Mouse (Mus musculus) stomach, postnatal 0 days (tissue): Measurements from ENCODE around the gene Pced1b. TPM values are rescaled to one million over a fixed set of nuclear protein-coding genes. Genes with fewer than 3 reads are reported as not detected.
"Not testable (repeated sequence)": the region's sequence is repeated elsewhere in the genome, so short reads cannot be mapped to it uniquely, and the experiment has no call there.

Experiments
- ATAC-seq: fragments of 200-750 bp; cut with Nextera tagmentation; 2 replicates; pipeline ENCODE4 v1.8.0; 2017; ENCODE audit not compliant: low FRiP score, low TSS enrichment
- DNase-seq: peaks from one replicate; pipeline ENCODE4 v3.0.0-alpha.2; 2016; ENCODE audit warnings: low spot score
- H3K27ac ChIP-seq: fragments of 300-500 bp; sonication (generic); replicated peaks from 2 replicates; pipeline ENCODE4 v1.5.1; 2014; ENCODE audit warnings: mild to moderate bottlenecking, control low read depth
- H3K27me3 ChIP-seq: fragments of 300-500 bp; sonication (generic); 2 replicates; pipeline ENCODE4 v1.6.1; 2014; ENCODE audit warnings: low read length; ENCODE audit not compliant: control insufficient read depth, insufficient read depth
- H3K36me3 ChIP-seq: fragments of 300-500 bp; sonication (generic); 2 replicates; pipeline ENCODE4 v1.6.1; 2014; ENCODE audit warnings: low read length, mixed read lengths; ENCODE audit not compliant: control insufficient read depth, insufficient read depth
- H3K4me1 ChIP-seq: fragments of 300-500 bp; sonication (generic); replicated peaks from 2 replicates; pipeline ENCODE4 v1.6.1; 2014; ENCODE audit warnings: antibody characterized with exemption; ENCODE audit not compliant: control insufficient read depth, insufficient read depth
- H3K4me2 ChIP-seq: fragments of 300-500 bp; sonication (generic); replicated peaks from 2 replicates; pipeline ENCODE4 v1.6.1; 2014; ENCODE audit warnings: low read depth, mild to moderate bottlenecking, control low read depth, moderate library complexity
- H3K4me3 ChIP-seq: fragments of 300-500 bp; sonication (generic); 2 replicates; pipeline ENCODE4 v1.5.1; 2014; ENCODE audit warnings: low read depth, low read length, control low read depth
- H3K9ac ChIP-seq: fragments of 300-500 bp; sonication (generic); 2 replicates; pipeline ENCODE4 v1.6.1; 2014; ENCODE audit warnings: mild to moderate bottlenecking, low read length, control low read depth, mixed read lengths
- H3K9me3 ChIP-seq: fragments of 300-500 bp; sonication (generic); 2 replicates; pipeline ENCODE4 v1.6.1; 2016; ENCODE audit warnings: low read length; ENCODE audit not compliant: control insufficient read depth
- CTCF ChIP-seq: IDR thresholded peaks from 2 replicates; pipeline ENCODE4 v1.5.1; 2016; ENCODE audit warnings: antibody characterized with exemption, low read depth, mild to moderate bottlenecking, moderate library complexity
- EP300 ChIP-seq: optimal IDR thresholded peaks from 2 replicates; pipeline ENCODE3; 2016; ENCODE audit warnings: antibody characterized with exemption
- WGBS: fragments of 180-500 bp; shearing (Covaris S2); extraction: QIAGEN DNeasy Blood & Tissue Kit; methylation state at CpG from one replicate; pipeline ENCODE4 v1.1.7; 2014; 5-methylcytosine and 5-hydroxymethylcytosine counted together
- polyA plus RNA-seq: library from polyadenylated mRNA; unstranded; fragments of >200 nt; fragmentation: Nextera tagmentation; extraction: Ambion mirVana; gene quantifications from 2 replicates; pipeline ENCODE4 v1.2.1, GENCODE M21; 2015

Gene Pced1b
- polyA plus RNA-seq, 1 experiment from 2014 or later: 1.6 TPM

- DNase-seq (no peak), ATAC-seq (no peak)
- H3K4me2 ChIP-seq: no peak overlapping the region
- no peaks in the 10 kb centered on the region for H3K4me1 ChIP-seq
- no peaks in the 10 kb centered on the region for H3K9me3 ChIP-seq
- H3K36me3 ChIP-seq: no peaks in the 10 kb centered on the region
- no peak overlapping the region for H3K4me3 ChIP-seq
- no peaks in the 10 kb centered on the region for H3K27me3 ChIP-seq
- H3K27ac ChIP-seq: no peak overlapping the region
- no peak overlapping the region for H3K9ac ChIP-seq
- WGBS: 62% methylated on average over 11 of the region's 12 CpGs
- TF ChIP-seq CTCF (no peak), EP300 (no peak)
Measured at GRCm38 (mm10) chr15:97379489-97380304, 132.8 kb downstream of the Pced1b start.

DNA sequence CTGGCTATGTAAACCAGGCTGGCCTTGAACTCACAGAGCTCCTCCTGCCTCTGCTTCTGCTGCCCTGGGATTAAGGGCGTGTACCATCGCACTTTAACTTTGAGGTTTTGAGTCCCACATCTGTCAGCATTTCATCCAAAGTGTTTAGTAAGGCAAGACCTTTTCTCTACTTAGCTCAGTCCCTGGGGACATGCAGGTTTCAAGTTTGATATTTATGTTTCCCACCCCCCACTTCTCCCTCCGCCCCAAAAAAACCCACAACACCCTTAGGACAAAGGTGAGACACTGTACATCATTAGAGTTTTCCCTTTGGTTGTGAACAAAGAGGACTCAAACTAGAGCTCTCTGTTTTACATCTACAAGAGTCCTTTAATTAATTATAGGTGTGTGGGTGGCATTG lies 135.7 kb downstream of the Pced1b start:
- Histone ChIP-seq H3K9ac (no peak overlapping the region), H3K4me3 (no peak overlapping the region), H3K4me2 (no peak overlapping the region), H3K4me1 (no peaks in the 10 kb centered on the region), H3K36me3 (no peaks in the 10 kb centered on the region), H3K9me3 (no peaks in the 10 kb centered on the region), H3K27ac (no peak overlapping the region), H3K27me3 (no peaks in the 10 kb centered on the region)
- no peak for ATAC-seq
- WGBS: 94% methylated on average over 3 of the region's 3 CpGs
- no peak for DNase-seq
- TF ChIP-seq EP300 (no peak), CTCF (no peak)

DNA sequence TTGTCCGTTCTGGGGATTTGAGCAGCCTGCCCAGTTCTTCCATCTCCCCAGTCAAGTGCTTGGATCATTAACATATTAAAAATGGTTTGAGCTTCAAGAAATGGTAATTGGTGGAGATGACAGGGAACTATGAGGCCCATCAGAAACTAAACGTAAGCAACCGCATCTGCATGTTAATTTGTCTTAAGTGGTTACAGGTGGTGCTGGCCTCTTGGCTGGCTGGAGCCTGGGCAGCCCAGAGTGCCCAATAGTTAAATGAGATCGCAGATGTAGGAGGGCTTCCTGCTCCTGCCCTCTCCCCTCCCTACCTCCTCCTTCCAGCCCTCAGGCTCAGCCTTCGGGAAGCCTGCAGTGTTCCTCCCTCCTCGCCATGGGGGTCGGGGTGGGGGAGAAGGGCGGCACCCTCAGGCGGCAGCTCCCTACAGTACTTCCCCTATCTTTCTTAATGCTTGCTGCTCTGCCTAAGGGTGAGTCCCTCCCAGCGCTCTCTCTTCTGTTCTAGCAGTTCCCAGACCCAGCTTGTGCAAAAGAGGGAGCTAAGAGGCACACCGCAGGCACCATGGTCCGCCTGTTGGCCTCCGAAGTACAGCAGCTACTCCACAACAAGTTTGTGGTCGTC lies 136.7 kb downstream of the Pced1b start:
- Histone ChIP-seq H3K4me1 (no peaks in the 10 kb centered on the region), H3K4me3 (no peak overlapping the region), H3K4me2 (no peak overlapping the region), H3K36me3 (no peaks in the 10 kb centered on the region), H3K9me3 (no peaks in the 10 kb centered on the region), H3K27me3 (no peaks in the 10 kb centered on the region), H3K27ac (no peak overlapping the region), H3K9ac (no peak overlapping the region)
- ATAC-seq: no peak
- TF ChIP-seq EP300 (no peak), CTCF (no peak)
- DNase-seq: no peak
- 76% methylated on average over 14 of the region's 14 CpGs for WGBS

- no peak overlapping the region for H3K9ac ChIP-seq
- DNase-seq (no peak), ATAC-seq (no peak)
- TF ChIP-seq EP300 (no peak), CTCF (no peak)
- H3K4me1 ChIP-seq: no peaks in the 10 kb centered on the region
- no peak overlapping the region for H3K27ac ChIP-seq
- no peak overlapping the region for H3K4me3 ChIP-seq
- H3K9me3 ChIP-seq: no peaks in the 10 kb centered on the region
- no peaks in the 10 kb centered on the region for H3K36me3 ChIP-seq
- WGBS: 84% methylated on average over 28 of the region's 28 CpGs
- no peak overlapping the region for H3K4me2 ChIP-seq
- no peaks in the 10 kb centered on the region for H3K27me3 ChIP-seq
Measured at GRCm38 (mm10) chr15:97384170-97385018, 137.5 kb downstream of the Pced1b start.

- 90% methylated on average over 9 of the region's 10 CpGs for WGBS
- not testable (repeated sequence) for H3K9me3 ChIP-seq, H3K27me3 ChIP-seq, H3K4me1 ChIP-seq, DNase-seq, H3K36me3 ChIP-seq, H3K27ac ChIP-seq, H3K9ac ChIP-seq, ATAC-seq, H3K4me3 ChIP-seq, H3K4me2 ChIP-seq
Measured at GRCm38 (mm10) chr15:97385174-97385573, 138.3 kb downstream of the Pced1b start.
